Mouse (Mus musculus) adrenal gland, adult (tissue): Measurements from ENCODE around the gene Trim34a.
"Not testable (repeated sequence)": the region's sequence is repeated elsewhere in the genome, so short reads cannot be mapped to it uniquely, and the experiment has no call there.

Experiments used
- DNase-seq, 2 experiments: peaks; one replicate each; pipeline ENCODE4 v3.0.0; 2022 to 2023; ENCODE audit warnings: low spot score in 1 of 2; ENCODE audit not compliant: inconsistent age in 2 of 2

Gene Trim34a

DNA sequence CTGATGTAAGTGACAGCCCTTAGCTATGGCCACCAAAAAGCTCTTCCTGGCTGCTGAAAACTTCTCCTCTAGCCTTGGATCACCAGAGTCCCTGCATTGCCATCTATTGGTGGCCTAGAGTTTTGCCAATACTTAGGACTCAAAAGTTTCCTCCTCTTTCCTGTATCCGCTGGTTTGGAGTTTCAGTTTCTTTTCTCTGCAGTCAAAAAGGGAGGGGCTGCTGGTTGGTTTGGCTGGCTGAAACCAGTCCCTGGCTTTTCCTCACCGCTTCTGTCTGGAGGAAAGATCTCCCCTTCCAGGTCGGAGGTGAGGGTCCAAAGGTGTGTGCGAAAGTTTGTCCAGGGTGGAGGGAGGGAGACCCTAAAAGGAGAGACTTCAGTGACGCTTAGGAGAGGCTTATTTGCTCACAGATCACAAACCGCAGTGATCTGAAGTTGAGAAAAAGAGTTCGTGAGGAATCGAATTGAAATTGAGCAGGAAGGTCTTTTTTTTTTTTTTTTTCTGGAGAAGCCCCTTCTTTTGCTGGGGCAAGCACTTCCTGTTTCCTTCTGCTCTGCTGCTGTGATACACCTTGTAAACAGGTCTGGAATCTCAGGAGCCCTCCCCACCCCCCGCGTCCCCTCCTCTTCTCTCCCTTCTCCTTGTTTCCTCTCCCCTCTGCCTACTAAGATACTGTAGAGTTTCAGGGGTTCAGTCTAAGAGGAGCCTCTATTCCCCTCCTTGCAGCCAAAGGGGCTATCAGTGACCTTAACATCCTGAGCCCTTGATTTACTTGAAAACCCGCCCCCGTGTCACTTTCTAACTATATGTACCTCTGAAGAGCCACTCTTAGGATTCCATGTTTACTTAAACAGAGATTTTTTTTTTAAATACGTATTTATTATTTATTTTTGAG lies at the start of gene Trim34a:
Gene Trim34a (plus strand): TSS at position 171 of the 895 bp plus-strand sequence.
- DNase-seq = peak; percentile 69 to 93

DNA sequence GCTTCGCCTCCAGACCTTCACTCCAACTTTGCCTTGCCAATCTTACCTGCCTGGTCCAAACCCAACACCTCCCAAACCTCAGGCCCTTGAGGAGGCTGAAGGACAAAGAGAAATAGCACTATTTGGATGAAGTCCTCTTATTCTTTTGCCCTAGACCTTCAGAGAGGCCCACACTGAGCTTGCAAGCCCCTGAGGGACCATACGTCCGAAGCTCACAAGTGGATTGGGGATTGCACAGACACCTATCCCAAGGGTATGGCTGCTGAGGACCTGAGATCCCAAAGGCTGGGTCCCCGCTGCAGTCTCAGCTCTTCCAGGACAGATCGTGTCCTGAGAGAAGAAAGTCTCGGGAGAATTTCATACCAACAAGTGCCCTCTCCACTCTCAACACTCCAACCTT lies 48.4 kb upstream of the Trim34a start, which contains the start of gene Olfr649:
Gene Olfr649 (minus strand): TSS at position 101 of the 400 bp plus-strand sequence.
- no peak for DNase-seq

DNA sequence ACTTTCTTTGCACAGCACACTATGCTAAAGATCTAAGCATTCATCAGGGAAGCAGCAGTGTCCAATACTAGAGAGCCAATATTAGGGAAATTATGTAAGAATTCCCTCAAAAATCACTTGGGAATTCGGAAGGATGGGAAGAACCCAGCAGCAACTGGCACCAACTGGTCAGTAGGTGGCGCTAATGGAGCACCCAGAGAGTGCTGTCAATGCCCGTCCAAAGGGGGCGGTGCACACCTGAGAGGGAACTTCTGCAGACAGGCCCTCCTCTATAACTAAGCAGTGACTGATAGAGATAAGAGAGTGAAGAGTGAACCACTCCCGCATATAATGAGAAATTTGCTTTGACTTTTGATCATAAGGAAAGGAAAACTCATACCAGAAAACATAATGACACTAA lies 44.4 kb upstream of the Trim34a start:
- peak; percentile 65 to 90 for DNase-seq

DNA sequence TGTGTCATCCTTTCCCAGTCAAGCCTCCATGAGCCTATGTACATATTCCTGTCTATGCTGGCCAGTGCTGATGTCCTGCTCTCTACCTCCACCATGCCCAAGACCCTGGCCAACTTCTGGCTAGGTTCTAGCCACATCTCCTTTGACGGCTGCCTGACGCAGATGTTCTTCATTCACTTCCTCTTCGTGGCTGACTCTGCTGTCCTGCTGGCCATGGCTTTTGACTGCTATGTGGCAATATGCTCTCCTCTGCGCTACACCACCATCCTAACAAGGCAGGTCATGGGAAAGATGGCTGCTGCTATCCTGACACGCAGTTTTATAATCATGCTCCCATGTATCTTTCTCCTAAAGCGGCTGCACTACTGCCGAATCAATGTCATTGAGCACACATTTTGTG lies 38.1 kb upstream of the Trim34a start:
- peak in 1 of 2 experiments; percentile 16 for DNase-seq

DNA sequence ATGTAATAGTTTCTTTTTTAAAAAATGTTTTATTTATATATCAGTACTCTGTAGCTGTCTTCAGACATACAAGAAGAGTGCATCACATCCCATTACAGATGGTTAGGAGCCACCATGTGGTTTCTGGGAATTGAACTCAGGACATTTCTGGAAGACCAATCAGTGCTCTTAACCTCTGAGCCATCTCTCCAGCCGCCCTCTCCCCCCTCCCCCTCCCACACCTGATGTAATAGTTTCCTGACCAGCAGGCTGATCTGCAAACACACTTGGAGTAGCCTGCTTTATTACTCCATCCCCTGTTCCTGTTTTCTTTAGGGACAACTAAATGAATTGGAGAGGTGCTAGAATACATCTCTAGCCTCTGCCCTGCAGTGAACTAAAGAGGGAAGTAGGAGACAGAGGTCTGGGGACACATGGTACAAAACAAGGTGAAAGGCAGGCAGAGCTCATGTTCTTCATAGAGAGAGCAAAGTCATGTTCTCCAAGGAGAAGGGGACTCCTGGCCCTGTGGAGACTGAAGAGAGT lies 28.2 kb upstream of the Trim34a start:
- DNase-seq = no peak

DNA sequence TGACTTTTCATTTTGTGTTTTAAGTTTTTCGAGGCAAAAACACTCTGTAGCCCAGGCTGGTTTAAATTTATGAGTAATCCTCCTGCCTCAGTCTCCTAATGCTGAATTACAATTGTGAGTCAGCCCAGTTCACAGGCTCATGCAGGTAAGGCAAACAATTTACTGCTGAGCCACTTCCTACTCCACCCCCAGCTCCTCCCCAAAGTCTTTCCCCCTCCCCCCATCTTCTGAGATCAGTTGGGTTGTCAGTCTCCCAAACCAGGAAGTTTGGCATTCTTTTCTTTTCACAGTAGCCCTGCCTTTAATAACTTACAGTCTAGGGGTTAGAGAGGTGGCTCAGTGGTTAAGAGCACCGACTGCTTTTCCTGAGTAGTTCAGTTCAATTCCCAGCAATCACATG lies 26.4 kb upstream of the Trim34a start:
- DNase-seq = no peak

DNA sequence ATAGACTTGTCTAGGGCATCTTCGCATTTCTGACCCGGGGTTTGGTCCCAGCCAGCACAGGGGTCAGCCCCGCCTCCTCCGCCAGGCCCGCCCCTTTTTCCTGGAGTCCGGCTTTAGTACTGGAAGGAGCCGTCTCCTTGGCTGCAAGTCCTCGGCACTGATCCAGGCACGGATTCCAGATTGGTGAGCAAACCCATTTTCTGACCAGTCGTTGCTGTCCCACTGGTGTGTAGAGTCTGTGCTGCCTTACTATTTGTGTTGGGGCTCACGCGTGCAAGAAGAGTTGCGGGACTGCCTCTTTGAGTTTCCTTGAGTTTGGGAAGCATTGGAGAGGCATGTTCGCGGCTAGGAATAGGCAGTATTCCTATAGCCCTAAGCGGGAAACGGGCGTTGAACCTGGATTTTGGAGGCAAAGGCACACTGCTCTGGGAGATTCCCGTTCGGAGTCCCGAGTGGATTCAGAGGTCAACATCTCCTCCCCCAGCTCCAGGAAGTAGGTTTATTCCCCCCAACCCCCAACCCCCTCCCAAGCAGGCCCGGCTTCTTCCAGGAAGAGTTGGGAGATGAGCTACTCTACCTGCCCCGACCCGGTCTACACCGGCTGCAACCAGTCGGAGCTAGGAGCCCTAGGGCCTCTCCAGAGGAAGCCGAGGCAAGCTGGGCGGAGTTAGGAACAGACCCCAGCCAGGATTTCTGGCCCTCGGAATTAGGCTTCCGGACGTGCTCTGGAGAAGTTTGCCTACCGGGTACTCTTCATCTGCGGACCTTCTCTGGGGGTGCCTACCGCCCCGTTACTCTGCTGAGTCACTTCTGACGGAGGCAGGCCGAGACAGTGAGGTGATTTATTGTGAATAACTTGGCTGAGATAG lies 25.3 kb upstream of the Trim34a start, which contains the start of gene Trim6:
Gene Trim6 (plus strand): TSS at position 93 of the 869 bp plus-strand sequence.
- DNase-seq = peak; percentile 91 to 96

DNA sequence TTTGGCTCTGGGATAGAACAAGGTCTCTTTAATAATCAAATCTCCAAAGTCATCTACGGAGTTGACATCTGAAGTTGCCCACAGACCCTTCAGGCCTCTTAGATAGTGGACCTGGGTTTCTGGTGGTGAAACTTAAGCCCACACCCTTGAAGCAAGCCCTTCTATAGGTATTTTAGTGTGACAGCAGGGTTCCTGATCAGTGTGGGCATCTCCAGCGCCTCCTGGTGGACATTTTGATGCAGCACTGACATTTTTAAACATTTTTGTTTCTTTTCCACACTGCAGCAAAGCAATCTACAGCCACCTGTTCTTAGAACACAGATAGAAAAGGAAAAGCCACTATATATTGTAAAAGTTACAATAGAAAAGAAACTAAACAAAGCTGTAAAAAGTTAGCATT lies 13.1 kb upstream of the Trim34a start:
- peak; percentile 18 to 79 for DNase-seq

DNA sequence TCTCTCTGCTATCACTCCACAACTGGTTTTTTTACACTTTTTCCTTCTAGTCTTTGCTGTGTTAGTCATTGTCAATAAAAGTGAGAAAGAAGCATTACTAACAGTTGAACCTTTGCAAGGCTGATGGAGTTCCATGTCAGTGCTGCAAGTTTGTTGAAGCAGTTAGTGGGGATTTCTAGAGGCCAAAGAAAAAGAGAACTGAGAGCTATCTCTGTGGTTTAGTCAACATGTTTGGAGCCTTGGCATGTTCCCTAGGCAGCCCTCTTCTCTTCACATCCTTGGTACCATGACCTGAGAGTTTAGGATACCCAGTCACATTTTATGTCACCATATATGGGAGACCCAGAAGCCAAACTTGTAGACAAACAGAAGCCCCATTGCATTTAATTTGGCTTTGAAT lies 3.4 kb upstream of the Trim34a start:
- DNase-seq = no peak

DNA sequence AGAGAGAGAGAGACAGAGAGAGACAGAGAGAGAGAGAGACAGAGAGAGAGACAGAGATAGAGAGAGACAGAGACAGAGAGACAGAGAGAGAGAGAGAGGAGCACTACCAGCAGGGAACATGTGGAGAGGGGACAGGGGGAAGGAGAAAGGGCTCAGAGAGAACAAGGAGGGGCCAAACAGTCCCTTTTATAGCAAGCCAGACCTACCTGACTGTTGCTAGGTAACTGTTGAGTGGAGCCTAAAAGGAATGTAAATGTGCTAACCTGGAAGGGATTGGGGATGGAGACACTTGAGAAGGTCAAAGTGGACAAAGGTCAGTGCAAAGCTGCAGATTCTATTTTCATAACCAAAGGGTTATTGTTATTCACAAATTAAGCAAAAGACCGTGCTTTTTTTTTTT lies 641 bp upstream of the Trim34a start:
- no peak for DNase-seq

DNA sequence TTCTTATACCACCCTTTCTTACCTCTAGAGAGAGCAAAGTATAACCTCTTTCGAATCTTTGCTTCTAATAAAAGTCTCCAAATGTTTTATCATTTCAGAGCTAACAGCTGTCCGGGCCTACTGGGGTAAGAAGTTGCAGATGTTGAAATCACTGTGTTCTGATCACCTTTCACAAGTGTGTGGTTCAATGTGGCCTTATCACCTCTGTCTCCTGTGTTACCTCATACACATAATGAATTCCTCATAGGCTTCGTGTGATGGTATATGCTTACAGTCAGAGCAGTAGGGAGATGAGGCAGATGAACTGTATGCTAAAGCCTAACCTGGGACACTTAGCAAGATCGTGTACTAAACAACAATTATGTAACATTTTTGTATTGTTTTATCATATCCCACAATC lies 16.1 kb downstream of the Trim34a start:
- DNase-seq = not testable (repeated sequence)

DNA sequence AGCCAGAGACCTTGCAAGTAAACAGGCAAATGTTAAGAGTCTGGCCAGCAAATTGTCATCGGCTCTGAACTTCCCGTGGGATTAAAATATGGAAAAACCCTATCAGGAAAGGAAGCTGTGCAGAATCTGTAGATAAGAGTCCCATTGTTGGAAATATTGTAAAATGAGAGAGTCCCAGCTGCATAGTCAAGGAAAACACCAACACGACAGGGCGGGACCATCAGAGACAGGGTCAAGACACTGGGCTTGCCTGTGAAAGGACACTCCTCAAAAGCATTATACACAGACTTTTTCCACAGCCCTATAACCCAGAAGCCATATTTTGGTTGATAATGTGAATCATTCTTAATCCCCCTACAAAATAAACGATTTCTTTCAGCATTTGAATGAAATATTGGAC lies 21.1 kb downstream of the Trim34a start:
- DNase-seq = not testable (repeated sequence)

DNA sequence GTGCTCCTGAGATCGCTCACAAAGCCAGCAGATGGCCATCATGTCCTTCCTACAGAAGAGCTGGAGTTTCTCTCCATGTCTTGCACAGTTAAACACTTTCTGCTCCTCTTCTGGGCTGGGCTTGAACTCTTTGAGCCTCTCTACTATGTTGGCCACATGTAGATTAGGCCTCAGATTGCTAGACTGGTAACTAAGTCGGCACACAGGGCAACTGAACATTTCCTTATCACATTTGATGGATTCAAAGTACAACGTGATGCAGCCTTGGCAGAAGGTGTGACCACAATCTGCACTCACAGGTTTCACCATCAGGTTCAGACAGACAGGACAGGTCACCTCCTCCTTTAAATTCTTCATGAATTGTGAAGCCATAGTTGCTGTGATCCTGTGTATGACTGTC lies 35.1 kb downstream of the Trim34a start:
- not testable (repeated sequence) for DNase-seq

DNA sequence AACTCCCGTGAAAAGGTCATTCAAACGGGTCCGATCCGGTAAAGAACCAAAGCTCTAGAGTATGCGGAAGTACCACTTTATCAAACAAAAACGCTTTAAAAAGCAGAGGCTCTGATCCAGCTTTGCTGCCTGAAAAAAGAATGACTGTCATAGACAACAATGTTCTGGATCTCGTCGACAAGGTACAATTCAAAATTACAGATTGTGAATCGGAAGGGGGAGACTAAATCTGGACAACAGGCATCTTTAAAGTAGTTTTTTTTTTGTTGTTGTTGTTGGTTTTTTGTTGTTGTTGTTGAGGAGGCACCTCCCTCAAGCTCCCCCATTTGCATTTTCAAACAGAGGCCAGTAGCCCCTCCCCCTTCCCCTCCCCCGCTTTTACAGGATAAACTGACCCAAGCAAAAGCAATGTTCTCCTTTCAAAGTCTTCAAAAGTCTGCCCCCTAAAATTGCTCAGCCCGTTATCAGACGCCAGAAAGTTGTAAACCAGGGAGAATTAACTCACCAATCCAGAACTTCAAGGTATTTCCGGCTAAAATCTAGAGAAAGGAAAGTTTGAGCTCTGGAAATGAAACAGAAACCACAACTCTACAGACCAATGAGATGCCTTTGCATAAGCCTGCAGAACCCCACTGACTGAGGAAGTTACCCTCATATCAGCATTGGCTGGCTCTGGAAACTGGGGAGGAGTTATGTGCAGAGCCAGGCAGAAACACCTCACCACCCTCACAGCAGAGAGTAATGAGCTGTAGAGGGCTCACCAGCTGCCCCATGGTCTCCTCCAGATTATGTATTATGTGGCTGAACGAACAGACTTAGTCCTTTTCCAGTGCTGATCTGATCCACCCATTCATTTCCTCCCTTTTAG lies 43.6 kb downstream of the Trim34a start, which contains the start of gene Trim5:
Gene Trim5 (minus strand): TSS at position 519 of the 868 bp plus-strand sequence.
- peak; percentile 14 to 77 for DNase-seq

DNA sequence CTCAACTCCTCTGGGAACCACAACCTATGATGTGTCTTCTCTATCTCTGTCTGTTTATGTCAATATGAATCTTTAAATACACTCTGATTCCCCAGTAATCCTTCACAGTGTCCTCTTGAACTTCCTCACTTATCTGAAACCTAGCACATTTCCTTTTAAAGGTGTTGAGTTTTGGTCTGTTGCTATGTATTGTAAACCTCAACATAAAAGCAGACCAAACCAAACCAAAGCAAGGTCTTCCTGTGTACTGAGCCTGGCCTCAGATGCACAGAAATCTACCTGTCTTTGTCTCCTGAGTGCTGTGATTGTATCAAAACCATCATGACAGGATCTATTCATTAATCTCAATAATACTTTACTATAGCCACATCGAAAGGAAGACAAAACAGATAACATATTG lies 46.4 kb downstream of the Trim34a start:
- no peak for DNase-seq

DNA sequence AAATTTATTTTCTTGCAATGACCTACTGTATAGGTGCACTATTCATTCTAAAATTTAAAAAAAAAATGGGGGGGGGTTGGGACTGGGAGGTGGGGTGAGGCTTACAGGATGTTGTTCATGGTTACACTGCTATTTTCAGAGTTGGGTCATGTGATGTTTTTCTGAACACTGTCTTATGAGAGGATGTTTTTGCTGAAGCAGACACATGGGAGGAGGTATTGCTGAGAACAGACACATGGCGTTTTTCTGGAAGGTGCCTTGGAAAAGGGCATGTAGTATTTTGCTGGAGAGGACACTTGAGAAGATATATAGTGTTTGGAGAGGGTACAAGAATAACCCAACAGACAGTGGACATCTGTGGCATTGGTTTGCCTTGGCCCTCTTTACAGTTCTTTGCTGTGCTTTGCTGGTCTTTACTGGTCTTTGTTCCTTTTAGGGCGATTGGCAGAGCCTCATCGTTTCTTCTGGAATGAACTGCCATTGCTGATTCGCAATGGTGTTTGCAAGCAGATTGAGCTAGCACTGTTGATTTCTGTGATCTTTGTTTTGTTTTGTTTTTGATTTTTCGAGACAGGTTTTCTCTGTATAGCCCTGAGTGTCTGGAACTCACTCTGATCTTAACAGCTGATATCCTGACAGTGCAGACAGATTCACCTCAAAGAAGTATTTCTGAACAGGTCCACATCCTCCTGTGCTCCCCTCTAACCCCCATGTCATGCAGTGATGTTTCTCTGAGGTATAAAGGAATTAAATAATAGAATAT lies 47.6 kb downstream of the Trim34a start:
- DNase-seq = no peak
